Mouse (Mus musculus): Measurements from ENCODE around the gene Slc1a5.

The Slc1a5 gene

DNA sequence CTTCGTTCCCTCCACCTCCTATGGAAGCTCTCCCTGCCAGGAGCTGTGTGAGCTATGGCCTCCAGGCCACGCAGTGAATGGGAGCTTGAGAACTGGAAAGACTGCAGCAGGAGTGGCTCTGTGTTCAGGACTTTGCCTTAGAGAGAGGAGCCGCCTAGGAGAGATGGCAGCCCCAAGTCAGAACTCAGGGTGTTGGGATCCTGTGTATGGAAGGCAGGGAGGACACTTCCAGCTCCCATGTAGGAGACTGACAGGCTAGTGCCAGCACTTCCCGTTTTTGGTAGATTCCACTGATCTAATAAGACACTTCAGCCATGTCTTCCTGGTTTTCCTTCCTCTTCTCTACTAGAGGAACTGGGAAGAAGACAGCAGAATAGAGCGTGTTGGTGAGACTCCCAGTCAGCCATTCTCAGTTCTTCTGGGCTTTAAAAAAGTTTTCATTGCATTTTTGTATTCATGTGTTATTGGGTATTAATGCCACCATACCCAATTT lies 39.2 kb downstream of the Slc1a5 start:
- DNase-seq (ENCODE audit: low spot score): no peak

DNA sequence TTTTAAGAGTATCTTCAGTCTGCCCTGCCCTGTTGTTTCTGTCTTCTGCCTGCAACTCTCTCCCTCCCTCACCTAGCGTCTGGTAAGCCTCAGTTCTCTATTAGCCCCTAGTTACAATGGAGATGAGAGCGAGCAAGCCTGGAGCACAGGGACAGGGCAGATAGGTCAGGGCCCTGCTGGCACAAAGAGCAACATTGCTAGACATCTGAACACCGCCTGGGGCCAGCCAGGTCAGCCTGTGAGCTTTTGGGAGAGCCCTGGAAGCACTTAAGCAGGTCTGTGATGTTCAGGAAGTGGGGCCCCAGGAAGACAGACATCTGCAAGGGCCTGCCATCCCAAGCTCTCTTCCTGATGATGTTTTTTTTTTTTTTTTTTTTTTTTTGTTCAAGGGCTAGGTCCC lies 40.0 kb downstream of the Slc1a5 start:
- DNase-seq (ENCODE audit: low spot score): no peak

DNA sequence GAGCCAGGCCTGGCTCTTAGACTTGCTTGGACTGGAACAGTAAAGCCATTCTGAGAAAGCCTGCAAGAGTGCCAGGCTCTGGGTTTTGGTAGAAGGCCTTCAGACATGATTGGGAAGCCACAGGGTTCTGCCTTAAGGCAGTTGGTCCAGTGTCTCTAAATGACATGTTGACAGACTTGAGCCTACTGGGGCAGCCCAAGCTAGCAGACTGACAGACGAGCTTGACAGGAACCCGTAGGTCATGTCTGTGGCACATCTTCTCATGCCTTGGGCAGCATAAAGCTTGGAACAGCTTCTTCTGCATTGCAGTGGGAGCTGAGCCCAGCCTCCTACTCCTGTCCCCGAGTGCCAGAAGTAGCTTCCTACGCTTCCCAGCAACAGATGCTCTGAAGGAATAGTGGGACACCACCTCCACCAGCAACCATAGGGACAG lies 40.5 kb downstream of the Slc1a5 start:
- DNase-seq (ENCODE audit: low spot score): no peak

DNA sequence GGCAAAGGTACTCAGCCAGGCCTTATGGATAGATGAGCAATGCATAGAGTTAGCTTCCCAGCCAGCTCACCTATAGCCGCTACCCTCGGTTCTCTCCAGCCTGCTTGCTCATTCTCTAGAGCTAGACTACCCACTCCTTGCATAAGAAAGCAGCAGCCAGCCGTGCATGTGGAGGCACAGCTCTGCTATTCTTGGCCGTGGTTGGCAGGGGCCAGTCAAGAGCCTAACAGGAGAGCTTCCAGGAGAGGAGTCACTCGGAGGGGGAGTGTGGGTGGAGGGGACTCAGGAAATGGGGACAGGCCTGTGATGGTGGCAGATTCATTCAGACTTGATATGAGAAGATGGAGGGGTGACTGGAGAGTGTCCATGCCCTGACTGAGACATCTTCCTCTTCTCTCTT lies 42.6 kb downstream of the Slc1a5 start:
- DNase-seq (ENCODE audit: low spot score): no peak

DNA sequence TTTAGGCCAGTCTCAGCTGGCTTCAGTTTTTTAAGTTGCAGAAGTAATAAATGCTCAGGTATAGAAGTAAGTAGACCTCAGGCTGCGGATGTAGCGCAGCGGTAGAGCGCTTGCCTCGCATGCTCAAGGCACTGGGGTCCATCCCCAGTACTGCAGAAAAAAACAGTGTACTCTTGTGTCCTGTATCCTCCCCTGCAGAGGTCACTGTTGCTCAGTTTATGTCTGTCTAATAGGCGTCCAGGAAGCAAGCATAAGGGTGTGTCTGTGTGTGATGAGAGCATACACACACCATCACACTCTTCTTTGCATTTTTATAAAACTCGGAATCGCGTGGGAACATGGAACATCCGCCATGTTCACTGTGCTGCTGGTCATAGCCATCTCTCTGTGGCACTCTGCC lies 44.6 kb downstream of the Slc1a5 start:
- no peak for DNase-seq (ENCODE audit: low spot score)

DNA sequence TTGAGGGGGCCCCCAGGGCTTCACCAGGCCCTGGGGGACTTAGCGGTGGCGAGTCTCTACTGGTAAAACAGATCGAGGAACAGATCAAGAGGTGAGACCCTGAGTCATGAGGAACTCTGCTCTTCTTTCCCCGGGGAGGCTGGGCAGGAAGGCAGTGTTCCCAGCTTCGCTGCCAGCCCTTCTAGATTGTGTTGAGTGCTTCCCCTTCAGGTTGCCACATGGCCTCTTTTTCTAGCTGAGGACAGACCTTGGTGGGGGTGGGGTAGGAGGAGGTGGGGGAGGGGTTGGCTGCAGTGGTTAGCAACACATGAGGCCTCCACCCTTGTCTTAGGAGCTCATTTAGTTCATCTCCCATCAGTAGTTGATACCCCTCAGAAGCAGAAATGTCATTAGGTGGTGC lies 45.4 kb downstream of the Slc1a5 start:
- no peak for DNase-seq (ENCODE audit: low spot score)

DNA sequence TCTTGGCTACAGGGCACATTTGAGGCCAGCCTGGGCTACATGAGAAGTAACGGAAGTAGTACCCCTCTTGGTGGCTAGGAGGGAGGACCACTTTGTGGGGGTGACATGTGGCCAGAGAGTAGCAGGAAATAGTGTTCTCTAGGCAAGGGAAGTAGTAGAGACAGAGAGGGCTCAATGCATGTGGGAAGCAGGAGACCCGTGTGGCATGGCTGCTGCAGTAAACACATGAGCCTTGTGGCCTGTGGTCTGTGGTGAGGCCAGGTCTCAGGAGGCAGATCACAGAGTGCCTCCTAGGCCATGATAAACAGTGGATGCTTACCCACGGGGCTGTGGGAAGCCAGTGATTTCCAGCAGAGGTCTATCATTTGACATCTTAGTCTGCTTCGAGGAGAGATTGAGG lies 46.1 kb downstream of the Slc1a5 start:
- no peak for DNase-seq (ENCODE audit: low spot score)

DNA sequence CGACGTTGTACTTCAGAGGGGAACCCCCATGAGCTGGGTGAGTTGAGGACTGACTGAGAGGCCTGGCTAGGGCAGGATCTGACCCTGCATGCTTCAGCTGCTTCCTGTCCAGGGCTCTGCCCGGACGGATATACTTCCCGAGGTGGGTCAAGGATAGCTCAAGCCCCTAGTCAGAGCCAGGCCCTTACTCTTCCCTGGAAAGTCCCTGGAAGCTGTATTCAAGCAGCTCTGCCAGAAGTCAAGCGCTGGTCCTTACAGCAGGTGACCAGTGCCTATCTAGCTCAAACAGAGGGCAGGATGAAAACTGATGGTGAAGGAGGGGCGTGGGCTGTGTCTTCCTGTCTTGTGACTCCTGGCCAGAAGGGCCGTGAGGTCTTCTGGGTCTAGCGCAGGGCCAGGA lies 49.3 kb downstream of the Slc1a5 start:
- DNase-seq (ENCODE audit: low spot score): no peak

DNA sequence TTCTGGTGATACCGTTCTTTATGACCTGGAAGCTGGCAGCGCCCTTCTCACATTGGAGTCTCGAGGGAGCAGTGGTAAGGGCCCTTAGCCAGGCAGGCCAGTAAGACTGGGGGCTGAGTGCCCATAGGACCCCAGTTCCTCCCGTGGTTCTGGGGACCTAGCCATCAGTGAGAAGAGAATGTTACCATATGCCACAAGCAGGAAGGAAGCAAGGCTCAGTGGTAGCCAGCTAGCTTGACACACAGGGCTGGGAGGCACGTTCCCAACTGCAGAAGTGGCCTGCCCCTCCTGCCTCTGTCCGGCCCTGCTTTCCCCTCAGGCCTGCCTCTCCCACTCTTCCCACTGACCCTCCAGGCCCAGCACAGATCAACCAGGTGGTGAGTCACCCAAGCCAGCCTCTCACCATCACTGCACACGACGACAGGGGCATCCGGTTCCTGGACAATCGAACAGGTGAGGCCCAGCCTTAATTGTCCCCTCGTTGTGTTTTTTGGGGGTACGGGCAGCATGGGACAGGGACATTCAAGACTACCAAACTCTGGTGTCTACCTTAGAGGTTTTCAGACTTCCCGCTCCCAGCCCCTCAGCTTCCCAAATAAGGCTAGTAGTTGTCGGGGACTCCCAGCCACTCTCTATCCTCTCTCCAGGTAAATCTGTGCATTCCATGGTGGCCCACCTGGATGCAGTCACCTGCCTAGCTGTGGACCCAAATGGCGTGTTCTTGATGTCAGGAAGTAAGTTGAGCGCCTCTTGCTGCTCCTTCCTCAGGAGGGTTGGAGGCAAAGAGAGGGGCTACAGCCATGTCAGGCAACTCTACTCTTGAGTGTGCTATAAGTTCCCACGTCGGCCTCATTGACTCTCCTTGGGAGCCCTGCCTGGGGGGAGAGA lies 57.0 kb downstream of the Slc1a5 start:
- DNase-seq (ENCODE audit: low spot score): no peak

DNA sequence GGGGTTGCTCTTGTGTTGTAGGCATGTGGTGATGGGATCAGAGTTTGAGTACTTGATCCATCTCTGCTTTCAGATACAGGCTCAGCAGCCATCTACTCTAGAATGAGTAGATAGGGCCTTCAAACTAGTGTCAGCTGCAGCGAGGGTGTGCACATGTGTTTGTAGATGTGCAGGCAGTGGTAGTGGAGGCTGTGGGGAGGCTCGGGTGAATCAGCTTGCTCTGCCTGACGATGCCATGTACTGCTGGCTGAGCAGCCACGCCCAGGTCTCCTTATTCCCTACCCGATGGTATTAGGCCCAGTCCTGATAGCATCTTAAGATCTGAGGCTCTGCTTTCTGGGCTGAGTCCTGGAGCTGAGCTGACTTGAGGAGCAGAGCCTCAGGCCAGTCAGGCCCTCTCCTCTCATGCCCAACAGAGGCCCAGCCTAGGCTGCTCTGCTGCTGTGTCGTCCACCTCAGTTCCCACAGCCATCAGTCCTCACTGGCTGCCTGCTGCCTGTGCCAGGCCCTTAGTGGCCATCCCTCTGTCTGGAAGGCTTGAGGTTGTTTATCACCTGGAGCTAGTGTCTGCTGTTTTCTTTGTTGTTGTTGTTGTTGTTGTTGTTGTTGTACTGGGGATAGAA lies 57.8 kb downstream of the Slc1a5 start:
- DNase-seq (ENCODE audit: low spot score): no peak

DNA sequence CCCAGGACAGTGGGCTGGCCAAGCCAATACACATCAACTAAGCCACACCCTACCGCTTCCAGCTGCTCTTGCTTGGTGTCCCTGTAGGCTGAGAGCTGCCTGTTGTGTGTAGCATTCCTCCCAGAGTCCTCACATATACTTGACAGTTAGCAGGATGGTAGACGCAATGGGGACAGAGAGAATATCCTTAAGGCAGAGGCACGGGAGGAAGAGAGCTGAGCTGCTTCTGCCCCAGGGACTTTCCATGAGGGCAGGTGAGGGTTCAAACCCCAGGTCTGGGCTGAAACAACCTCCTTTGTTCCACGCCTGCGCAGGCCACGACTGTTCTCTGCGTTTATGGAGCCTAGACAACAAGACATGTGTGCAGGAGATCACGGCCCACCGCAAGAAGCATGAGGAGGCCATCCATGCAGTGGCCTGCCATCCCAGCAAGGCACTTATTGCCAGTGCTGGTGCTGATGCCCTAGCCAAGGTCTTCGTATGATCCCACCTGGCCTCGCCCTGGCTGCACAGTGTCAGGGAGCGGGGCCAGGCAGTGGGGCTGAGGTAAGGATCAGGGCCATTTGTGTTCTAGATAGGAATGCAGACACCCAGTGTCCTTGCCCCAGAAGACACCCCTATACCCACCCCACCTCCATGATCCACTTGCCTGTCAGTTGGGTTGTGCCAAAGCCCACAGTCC lies 58.4 kb downstream of the Slc1a5 start:
- DNase-seq (ENCODE audit: low spot score): no peak

DNA sequence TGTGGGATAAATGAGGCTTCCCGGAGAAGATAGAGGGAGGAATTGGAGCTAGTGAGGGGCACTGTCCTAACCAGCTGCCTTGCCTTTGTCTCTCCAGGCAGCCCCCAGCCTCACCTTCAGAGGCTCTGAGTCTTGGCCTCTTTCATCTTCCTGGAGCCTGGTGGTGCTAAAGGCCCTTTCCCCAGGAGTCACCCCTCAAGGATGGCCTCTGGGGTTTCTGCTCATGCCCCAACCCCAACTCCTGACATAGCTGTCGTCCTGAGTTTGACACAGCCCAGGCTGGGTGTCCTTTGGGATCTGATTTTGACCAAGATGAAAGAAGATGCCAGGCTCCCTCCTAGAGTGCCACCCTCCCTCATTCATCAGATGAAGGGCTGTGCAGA lies 59.0 kb downstream of the Slc1a5 start:
- DNase-seq (ENCODE audit: low spot score): no peak

DNA sequence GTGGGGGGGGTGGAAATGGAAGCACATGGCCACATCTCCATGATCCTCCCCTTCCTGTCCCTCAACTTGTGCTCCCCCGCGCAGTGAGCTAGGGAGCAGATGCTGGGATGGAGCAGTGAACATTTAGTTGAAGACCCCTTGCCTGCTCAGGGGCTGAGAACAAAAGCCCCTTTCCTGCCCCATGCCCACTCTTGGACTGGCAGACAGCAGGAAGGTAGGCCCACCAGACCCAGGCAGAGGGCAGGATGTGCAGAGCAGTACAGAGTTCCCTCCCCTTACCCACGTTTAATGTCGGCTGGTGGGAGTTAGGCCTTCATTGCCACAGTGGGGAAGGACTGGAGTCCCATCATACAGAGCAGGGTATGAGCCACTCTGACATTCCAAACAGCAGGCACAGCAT lies 59.9 kb downstream of the Slc1a5 start:
- DNase-seq (ENCODE audit: low spot score): no peak

DNA sequence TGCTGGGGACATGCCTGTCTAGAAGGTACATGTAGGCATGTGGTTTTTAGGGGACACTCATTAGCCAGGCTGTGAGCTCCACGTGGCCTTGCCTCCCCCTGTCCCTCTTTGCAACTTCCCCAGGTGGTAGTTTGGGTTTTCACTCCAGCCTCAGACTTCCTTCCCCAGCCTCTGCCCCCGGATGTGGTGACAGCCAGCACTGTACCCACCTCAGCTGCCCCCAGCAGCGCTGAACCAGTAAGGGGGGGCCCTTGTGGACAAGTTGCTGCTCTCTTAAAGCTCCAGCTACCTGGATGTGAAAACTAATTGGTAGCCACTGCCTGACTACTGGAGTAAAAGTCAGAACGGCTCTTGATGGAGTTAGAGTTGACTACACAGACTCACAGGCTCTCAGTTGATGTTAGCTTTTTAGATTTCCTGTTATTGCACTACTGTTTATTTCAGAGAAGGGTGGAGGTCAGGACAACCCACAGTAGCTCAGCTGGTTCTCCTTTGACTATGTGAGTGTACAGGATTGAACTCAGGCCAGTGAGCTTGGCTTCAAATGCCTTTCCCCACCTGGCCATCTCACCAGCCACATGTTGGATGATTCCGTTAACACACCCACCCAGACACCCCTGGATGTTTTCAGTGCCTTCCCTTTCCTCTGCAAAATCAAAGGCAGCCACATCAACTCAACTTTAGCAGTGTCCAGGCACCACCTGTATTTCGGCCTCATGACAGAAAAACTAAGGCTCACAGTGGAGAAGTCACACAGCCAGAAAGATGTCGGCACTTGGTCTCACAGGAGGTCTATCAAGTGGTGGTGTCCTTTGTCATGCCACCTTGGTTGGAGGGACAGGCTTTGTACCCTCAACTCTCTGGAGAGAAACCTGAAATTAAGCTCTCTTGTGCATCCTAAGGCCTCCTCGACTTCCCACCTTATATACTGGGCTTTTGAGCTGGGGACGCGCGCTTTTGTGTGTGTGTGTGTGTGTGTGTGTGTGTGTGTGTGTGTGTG lies 60.7 kb downstream of the Slc1a5 start:
- DNase-seq (ENCODE audit: low spot score): no peak

DNA sequence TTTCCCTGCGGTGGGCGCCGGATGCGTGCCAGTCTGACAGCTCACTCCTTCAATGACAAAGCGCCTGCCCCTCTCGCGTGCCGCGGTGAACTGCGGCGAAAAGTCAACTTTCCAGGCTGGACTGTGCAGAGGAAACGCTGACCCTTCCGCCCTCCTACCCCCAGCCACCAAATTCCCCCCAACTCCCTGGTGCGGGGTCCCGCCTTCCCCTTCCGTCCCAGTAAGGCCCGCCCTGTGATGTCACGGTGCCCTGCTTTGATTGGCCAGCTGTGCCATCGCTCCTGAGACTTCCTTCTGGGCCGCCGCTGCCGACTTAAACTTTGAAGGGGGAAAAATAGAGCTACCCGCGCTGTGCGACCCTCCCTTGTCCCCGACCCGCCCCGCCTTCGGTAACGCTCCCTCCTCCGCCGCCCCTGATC lies 61.5 kb downstream of the Slc1a5 start, which contains the start of gene Prkd2:
TSS of gene Prkd2 (plus strand) at position 258 of the 419 bp plus-strand sequence.
- DNase-seq (ENCODE audit: low spot score): peak; percentile 93

DNA sequence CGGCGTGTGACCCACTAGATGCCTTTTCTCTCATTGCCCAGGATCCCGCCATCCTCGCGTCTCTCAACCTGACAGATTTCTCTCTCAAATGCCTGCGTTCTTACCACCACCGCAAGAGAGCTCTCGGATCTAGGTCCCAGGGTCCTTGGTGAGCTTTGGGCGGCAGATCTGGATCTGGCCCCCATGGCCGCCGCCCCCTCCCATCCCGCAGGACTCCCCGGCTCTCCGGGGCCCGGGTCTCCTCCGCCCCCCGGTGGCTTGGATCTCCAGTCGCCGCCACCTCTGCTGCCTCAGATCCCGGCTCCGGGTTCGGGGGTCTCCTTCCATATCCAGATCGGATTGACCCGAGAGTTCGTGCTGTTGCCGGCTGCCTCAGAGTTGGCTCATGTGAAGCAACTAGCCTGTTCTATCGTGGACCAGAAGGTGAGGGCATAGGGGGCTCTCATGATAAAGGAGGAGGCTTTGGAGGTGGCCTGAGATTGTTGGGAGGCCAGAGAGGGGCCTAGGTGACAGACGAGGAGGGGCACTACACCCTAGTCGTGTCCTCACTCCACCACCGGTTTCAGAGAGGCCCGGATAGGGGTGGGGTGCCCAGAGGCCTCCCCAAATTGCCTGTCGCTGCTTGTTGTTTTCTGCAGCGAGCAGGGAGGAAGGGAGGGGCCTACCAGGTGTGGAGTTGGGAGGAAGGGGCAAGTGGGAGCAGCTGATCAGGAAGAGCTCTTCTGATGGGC lies 62.5 kb downstream of the Slc1a5 start:
- no peak for DNase-seq (ENCODE audit: low spot score)

DNA sequence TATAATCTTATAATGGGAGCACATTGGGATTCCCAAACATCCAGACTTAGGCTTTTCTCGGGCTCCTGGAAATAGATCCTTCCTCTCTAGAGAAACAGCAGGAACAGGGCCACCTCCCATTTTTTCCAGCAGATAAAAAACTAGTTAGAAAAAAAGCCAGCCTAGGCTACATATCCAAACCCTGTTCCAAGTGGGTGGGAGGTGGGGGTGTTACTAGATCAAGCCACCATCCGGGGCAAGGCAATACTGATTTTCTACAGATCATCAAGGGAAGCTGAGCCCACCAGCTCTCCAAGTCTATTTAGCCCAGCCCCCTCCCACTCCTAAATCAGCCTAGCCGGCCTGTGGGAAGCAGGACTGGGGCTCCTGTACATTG lies 63.5 kb downstream of the Slc1a5 start:
- no peak for DNase-seq (ENCODE audit: low spot score)

DNA sequence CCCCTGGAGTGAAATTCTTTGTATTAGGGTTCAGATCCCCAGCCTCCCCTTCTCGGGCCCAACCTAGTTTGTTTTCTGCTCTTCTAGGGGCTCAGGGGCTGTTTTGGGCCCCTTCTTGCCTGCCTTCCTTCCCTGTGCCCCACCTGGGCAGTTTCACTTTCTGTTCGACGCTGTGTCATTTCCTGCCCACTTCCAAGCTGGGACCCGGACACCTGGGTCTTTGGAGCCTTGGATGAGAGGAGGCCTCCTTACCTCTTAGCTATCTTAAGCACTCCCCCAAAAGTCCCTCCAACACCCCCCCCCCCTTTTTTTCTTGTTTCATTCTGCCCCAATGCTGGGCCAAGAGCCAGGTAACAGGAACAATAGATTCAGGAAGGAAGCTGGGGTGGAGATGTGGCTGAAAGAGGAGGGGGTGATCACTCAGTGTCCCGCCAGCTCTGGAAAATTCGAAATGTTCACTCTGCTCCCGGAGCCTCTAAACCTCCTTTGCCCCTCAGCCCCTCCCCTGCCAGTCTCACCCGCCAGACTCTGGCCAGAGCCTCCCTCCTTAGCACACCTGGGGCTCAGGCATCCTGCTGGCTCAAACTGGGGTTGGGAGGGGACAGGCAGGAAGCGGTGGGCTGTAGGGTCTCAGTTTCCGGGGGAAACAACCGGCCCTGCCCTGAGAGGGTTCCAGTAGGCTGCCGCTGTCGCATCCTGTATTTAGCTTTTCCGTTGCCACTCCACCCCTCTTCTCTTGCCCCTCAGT lies 64.1 kb downstream of the Slc1a5 start:
- DNase-seq (ENCODE audit: low spot score): no peak

DNA sequence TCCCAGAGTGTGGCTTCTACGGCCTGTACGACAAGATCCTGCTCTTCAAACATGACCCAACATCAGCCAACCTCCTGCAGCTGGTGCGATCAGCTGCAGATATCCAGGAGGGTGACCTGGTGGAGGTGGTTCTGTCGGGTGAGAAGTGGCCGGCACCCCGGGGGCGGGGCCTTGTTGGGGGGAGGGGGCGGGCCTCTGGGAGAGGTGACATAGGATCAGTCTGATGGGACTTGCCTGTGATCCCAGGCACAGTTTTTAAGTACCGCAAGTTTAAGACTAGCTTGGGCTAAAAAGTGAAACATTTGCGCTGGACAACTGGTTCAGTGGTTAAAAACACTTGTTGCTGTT lies 64.7 kb downstream of the Slc1a5 start:
- no peak for DNase-seq (ENCODE audit: low spot score)

DNA sequence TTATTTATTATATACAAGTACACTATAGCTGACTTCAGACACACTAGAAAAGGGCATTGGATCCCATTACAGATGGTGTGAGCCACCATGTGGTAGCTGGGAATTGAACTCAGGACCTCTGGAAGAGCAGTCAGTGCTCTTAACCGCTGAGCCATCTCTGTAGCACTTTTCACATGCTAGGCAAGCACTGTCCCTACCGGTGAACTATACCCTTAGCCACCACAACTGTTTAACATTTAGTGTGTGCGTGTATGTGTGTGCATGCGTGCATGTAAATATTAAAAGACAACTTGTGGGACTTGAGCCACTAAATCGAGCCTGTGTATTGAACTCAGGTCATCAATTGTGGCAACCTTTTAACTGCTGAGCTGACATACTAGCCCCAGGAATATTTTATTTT lies 65.6 kb downstream of the Slc1a5 start:
- no peak for DNase-seq (ENCODE audit: low spot score)
